Mouse (Mus musculus) ZHBTc4 (cell line): ENCODE measurements at regions not wholly inside any gene's neighbourhood (a gene's known extent, or its start where the extent isn't known, plus 50 kb on each side); places are given as distances from the start of the nearest gene placed in this dataset.

ENCODE experiments used
- DNase-seq: peaks from one replicate; pipeline ENCODE4 v3.0.0-alpha.2; 2011; ENCODE audit warnings: low read depth, low spot score

GRCm38 (mm10) chr9:15175866-15176265 lies 63.0 kb upstream of the Vstm5 start:
- DNase-seq: no peak

- DNase-seq: peak; percentile 70
Measured at GRCm38 (mm10) chr9:15175412-15175811, 63.4 kb upstream of the Vstm5 start.

- peak; percentile 79 for DNase-seq
Measured at GRCm38 (mm10) chr9:15170911-15171310, 59.0 kb upstream of the Hephl1 start.

GRCm38 (mm10) chr9:15169714-15170113 lies 57.8 kb upstream of the Hephl1 start:
- no peak for DNase-seq

GRCm38 (mm10) chr9:15168961-15169360 lies 57.1 kb upstream of the Hephl1 start:
- DNase-seq: no peak

GRCm38 (mm10) chr9:15166896-15167295 lies 55.0 kb upstream of the Hephl1 start:
- DNase-seq: no peak

GRCm38 (mm10) chr9:15166476-15166875 lies 54.6 kb upstream of the Hephl1 start:
- DNase-seq: no peak
